Mouse (Mus musculus) fat pad, adult 2 months (tissue): ENCODE measurements at regions not wholly inside any gene's neighbourhood (a gene's known extent, or its start where the extent isn't known, plus 50 kb on each side); places are given as distances from the start of the nearest gene placed in this dataset.
A peak's percentile ranks its signal among the peaks of the same experiment; 100 is the strongest.

ENCODE experiments used
- DNase-seq: peaks from one replicate; pipeline ENCODE4 v3.0.0-alpha.2; 2011; ENCODE audit warnings: low read depth, low spot score; ENCODE audit errors: extremely low read depth

DNA sequence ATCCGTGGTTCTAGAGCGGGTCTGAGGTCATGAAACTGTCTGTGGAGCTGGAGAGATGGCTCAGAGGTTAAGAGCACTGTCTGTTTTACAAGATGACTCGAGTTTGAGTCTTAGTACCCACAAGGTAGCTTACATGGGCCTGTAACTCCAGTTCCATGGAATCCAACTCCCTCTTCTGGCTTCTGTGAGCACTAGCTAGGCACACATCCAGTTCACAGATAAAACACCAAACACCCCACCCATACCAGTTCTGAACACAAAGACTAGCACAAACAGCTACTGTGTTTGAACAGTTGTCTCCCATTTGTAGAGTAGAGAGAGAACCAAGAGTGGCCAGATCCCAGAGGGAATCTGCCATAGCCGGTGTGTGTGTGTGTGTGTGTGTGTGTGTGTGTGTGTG, 224.0 kb downstream of the Zfp36l1 start:
- no peak for DNase-seq

DNA sequence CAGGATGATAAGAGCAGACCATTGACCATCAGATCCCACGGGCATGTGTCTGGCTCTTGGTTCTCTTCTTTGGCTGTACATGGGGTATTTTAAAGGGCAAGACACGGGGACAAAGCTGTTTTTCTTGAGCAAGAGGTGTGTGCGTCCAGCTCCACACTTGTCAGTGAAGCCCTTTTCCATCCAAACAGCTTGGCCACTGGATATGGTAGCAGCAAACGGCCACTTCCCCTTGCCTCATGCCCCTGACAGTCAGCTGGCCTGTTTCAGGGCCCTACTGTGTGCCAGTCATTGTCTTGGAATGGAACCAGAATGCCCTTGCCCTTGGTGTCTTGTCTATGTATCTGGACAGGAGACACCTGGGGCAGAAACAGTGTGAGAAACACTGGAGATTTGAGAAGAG, 224.7 kb downstream of the Zfp36l1 start:
- DNase-seq: no peak

DNA sequence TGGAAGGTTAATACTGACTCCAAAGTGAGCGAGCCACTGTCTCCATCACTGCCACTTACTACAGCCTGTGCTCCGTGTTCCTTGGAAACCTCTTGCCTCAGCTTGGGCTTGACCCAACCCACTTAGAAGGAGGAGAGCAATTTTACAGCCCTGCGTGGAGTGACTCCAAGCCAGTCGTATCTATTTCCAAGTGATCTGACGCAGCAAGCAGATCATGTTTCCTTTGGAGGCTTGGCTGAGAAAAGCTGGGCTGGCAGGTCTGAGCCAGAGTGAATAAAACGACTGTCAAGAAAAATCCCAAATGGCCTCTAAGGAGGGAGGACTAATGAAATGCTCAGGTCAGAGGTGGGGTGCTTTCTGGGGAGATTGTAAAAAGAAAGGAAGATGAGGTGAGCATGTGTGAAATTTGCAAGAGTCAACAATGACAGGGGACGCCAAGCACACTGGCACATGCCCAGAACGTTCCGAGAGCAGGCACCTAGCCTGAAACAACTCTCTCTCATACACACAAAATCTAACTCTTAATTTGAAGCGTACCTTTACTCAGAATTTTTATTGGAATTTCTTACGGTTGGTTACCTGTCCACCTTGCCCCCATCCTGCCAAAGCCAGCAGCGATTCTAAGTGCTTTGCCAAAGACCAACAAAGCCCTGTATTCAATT, 225.5 kb downstream of the Zfp36l1 start:
- peak; percentile 82 for DNase-seq

GRCm38 (mm10) chr12:79886494-79886893, 226.3 kb downstream of the Zfp36l1 start:
- no peak for DNase-seq

DNA sequence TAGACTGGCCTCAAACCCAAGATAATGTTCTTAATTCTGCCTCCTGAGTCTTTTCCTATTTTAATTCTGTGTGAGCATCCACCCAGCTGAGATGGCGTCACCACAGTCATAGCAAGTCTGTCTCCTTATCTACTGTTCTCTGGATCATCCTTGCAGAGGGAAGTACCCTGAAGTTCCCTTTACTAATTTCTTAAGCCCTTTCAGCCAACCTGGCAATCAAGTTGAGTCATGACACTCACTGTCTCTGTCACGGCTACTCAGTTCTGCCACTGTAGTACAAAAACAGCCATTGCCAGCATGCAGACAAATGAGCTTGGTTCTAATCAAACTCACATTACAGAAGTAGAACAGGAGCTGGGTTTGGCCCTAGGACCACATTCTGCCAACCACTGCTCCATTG, 227.5 kb downstream of the Zfp36l1 start:
- no peak for DNase-seq

DNA sequence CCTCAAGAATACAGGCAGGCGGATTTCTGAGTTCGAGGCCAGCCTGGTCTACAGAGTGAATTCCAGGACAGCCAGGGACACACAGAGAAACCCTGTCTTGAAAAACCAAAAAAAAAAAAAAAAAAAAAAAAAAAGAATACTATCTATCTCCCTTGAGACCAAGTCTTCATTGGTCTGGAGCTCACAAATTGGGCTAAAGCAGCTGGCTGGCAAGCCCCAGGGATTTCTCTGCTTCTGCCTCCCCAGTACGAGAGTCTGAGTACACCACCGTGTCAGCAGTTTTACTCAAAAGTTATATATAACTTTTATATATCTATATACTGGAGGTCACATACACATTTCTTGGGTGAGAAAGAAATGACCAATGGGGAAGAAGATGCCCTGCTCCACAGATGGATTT, 229.2 kb downstream of the Zfp36l1 start:
- no peak for DNase-seq

DNA sequence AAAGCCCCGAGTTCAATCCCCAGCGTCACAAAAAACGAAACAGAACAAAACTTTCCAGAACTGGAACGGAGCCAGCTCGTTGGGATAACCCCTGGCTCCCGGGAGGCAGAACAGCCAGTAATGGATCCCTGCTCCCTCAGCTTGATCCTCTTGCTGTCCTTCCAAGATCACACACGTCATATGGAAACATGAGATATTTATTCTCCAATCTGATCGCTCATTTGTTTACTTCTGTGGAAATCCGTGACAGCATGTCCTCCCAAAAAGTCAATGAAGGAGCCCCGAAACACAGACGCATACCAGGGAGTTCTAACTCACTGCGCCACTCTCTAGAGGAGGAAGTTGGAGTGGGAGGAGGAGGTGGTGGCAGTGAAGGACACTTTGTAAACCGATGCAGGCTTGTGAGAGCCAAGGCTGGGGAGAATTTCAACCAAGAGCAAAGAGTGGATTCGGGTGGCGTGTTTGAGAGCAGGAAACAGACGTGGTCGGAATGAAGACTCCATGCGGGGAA, 232.0 kb downstream of the Zfp36l1 start:
- no peak for DNase-seq

GRCm38 (mm10) chr12:79880346-79880745, 232.5 kb downstream of the Zfp36l1 start:
- no peak for DNase-seq

DNA sequence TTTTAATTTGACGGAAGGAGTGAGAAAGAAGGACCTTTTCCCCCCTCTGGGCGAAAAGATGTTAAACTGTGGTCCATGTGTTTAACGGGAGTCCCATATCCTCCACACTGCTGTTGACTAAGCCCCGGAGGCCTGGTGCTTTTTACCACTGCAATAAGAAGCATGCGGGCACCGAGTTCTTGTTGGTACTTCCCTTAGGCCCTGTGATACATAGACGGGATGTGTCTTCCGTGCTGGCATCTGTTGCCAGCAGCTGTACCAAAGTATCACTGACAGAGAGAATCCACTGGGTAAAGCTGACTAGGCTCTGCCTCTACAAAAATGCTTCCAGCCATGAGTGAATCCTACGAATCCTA, 232.9 kb downstream of the Zfp36l1 start:
- DNase-seq: no peak

DNA sequence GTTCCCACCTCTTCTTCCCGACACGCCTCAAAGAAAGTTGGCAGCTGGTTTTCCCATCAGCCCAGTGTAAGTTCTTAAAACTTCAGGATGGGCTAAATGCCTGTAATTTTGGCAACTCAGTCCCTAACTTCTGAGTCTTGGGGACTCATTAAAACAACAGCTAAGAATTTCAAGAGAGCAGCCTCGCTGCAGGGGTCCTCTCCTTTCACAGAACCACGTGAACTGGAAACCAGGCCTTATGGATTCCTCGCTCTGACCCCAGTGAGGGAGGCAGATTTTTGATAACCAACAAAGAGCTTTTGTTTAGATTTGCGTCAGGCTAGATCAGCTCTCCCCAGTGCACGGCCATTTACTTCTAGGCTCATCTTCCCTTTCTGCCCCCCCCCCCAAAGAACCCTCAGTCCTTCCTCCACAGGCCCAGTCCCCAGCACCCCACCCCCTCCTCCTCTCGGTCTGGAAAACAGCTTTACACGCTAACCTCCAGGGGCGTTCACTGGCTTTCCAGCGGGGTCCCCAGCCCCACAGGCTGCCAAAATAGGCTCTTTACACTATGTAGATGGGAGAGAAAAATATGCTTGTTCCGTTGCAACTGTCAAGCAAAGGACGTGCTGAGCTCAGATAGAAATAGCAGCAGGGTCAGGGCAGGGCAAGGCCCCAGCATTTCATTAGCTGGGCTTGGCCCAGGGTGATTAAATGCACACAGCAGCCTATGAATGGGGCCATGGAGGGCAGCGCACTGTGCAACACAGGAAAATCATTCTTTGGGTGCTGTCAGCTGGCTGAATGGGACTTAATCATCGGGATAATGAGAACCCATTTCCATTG, 233.5 kb downstream of the Zfp36l1 start:
- no peak for DNase-seq

- DNase-seq: no peak
Observed at GRCm38 (mm10) chr12:79878766-79879092, 234.1 kb downstream of the Zfp36l1 start.

- DNase-seq: no peak
Observed at GRCm38 (mm10) chr12:79878163-79878562, 234.7 kb downstream of the Zfp36l1 start.

DNA sequence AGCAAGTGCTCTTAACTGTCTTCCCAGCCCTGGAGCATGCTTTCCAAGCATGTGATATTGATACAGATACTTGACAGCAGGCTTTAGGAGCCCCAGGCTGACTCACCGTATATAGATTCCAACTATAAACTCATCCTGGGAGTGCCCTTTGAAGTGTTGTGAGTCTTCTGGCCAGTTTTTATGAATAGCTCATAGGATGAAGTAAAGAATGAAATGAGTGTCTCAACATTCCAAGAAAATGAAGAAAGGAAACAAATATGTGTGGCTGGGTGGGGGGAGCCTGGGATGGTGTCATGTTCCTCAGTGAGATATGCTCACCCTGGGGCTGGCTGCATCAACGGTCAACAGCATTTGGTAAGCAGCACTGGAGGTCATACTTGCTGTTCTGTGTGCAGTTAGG, 238.5 kb downstream of the Zfp36l1 start:
- DNase-seq: no peak

DNA sequence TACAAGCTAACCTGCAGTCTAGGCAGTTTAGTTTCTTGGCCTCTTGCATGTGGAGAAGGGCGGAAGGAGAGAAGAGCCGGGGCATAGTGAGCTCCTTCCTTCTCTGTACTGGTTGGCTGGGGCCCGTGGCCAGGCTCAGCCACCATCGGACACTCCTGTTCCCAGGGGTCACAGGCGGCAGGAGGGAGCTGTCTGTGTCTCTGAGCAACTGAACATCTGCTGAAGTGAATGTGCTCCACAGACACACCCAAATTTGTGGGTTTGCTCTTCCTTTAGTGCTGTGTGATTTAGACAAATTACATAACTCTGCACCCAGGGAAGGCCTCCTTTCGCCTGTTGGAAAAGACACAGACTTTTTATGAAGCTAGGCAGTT, 247.6 kb downstream of the Zfp36l1 start:
- DNase-seq: no peak

- DNase-seq: peak; percentile 83
Observed at GRCm38 (mm10) chr12:79864346-79865178, 248.3 kb downstream of the Zfp36l1 start.
